Mouse (Mus musculus) testis, adult 2 months (tissue): ENCODE measurements around the gene Acoxl. TPM values are rescaled to one million over a fixed set of nuclear protein-coding genes. Genes with fewer than 3 reads are reported as not detected.

Experiments
- H3K27ac ChIP-seq: fragments of 200-500 bp; 2 replicates; pipeline ENCODE4 v1.5.1; 2012; ENCODE audit warnings: low read depth, low read length; ENCODE audit not compliant: control insufficient read depth, insufficient read depth
- H3K27me3 ChIP-seq: fragments of 200-500 bp; 2 replicates; pipeline ENCODE4 v1.6.1; 2012; ENCODE audit warnings: mild to moderate bottlenecking, low read length, moderate library complexity; ENCODE audit not compliant: control insufficient read depth, insufficient read depth
- H3K36me3 ChIP-seq: fragments of 200-500 bp; 2 replicates; pipeline ENCODE4 v1.6.1; 2012; ENCODE audit warnings: mild to moderate bottlenecking, low read length; ENCODE audit not compliant: control insufficient read depth, insufficient read depth
- H3K4me1 ChIP-seq: fragments of 200-500 bp; 2 replicates; pipeline ENCODE4 v1.6.1; 2012; ENCODE audit warnings: low read length; ENCODE audit not compliant: control insufficient read depth, insufficient read depth
- H3K4me3 ChIP-seq: fragments of 200-500 bp; 2 replicates; pipeline ENCODE4 v1.5.1; 2012; ENCODE audit warnings: low read depth, mild to moderate bottlenecking, low read length, moderate library complexity, mixed read lengths; ENCODE audit not compliant: control insufficient read depth
- CTCF ChIP-seq: fragments of 200-500 bp; IDR thresholded peaks from 2 replicates; pipeline ENCODE4 v1.5.1; 2012; ENCODE audit warnings: low read depth, mild to moderate bottlenecking, inconsistent platforms, low read length, moderate library complexity; ENCODE audit not compliant: control insufficient read depth, insufficient read depth, insufficient replicate concordance
- POLR2A ChIP-seq: fragments of 200-500 bp; IDR thresholded peaks from 2 replicates; pipeline ENCODE4 v1.6.1; 2012; ENCODE audit warnings: low read depth, mild to moderate bottlenecking, inconsistent platforms, low read length, moderate library complexity; ENCODE audit not compliant: control insufficient read depth
- polyA plus RNA-seq: library from polyadenylated mRNA; depleted of rRNA; stranded (reverse); fragments of >200 nt; gene quantifications from 2 replicates; pipeline ENCODE4 v1.2.3, GENCODE M21; 2012

Acoxl gene
- polyA plus RNA-seq, 1 experiment: 0.07 TPM

DNA sequence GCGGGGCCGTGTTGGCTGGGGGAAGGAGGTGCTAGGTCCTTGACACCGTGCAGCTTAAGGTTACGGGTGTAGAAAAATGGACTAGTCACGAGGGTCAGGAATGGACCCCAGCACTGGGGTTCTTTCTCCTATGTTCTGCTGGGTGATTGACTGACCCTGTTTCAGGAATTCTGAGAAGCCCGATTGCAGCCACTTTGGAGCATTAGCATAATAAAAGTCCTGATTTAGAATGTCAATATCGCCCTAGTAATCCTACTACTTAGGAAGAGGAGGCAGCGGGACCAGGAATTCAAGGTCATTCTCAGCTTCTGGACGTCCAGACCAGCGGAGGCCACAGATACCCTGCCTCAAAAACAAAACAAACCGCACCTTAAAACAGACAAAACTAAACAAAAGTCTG is 749 bp downstream of the Acoxl start:
- no peak overlapping the region for H3K4me3 ChIP-seq
- H3K27ac ChIP-seq: no peak overlapping the region

GRCm38 (mm10) chr2:127841402-127841801 is 2.7 kb downstream of the Acoxl start:
- Histone ChIP-seq H3K4me1 (peaks cover 6% of the 10 kb centered on the region; the same call in 1 of the 2 replicates), H3K4me3 (no peak overlapping the region), H3K27ac (no peak overlapping the region), H3K27me3 (no peaks in the 10 kb centered on the region), H3K36me3 (no peaks in the 10 kb centered on the region)
- TF ChIP-seq POLR2A (no peak), CTCF (no peak)

More for the DNA sequence above, 749 bp downstream of the Acoxl start:
- no peak for TF ChIP-seq CTCF
- TF ChIP-seq POLR2A: no peak
- no peaks in the 10 kb centered on the region for H3K27me3 ChIP-seq
- H3K36me3 ChIP-seq: no peaks in the 10 kb centered on the region
- peaks cover 6% of the 10 kb centered on the region; the same call in 1 of the 2 replicates for H3K4me1 ChIP-seq

DNA sequence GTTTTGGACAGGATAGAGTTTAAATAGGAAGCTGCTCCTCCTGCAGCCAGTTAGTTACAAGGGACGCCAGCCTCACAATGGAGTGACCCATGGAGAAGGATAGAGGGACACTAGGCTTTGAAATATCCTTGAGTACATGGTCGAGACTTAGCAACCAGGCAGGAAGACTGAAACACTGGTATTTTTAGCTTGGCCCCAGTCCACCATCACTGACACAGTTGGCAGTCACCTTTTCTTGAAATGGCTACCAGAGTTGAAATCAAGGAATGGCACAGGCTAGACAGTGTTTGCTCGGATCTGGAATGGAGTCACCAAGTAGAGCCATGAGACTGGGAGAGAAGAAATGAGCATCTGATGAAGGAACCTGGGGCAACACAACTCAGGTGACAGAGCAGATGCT is 3.7 kb downstream of the Acoxl start:
- H3K27ac ChIP-seq: no peak overlapping the region
- TF ChIP-seq CTCF (no peak), POLR2A (no peak)
- peaks cover 6% of the 10 kb centered on the region; the same call in 1 of the 2 replicates for H3K4me1 ChIP-seq
- no peaks in the 10 kb centered on the region for H3K36me3 ChIP-seq
- H3K4me3 ChIP-seq: no peak overlapping the region
- no peaks in the 10 kb centered on the region for H3K27me3 ChIP-seq

- Histone ChIP-seq H3K4me1 (no peaks in the 10 kb centered on the region), H3K27me3 (no peaks in the 10 kb centered on the region), H3K36me3 (no peaks in the 10 kb centered on the region), H3K4me3 (no peak overlapping the region), H3K27ac (no peak overlapping the region)
- TF ChIP-seq POLR2A: no peak
Observed at GRCm38 (mm10) chr2:127845346-127845982, 6.8 kb downstream of the Acoxl start.

DNA sequence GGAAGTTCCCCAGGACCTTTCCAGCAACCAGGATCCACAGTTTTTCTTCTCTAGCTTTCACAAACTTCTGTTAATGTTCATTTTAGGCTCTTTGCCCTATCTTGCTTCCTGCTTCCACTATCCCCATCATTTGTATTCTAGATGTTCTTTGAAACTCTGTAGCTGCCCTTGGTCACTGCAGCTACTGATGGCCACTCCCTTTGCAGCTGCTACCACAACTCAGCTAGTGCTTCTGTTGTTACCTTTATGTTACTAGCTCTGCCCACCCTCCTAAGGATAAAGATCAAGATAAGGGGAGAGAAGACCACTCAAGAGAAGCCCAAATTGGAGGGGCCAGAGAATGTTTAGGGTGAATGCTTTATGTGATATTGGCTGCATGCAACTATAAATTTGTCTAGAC is 7.3 kb downstream of the Acoxl start:
- no peak overlapping the region for H3K4me3 ChIP-seq
- no peak overlapping the region for H3K27ac ChIP-seq
- H3K4me1 ChIP-seq: no peaks in the 10 kb centered on the region
- H3K27me3 ChIP-seq: no peaks in the 10 kb centered on the region
- no peak for TF ChIP-seq CTCF
- TF ChIP-seq POLR2A: no peak
- H3K36me3 ChIP-seq: no peaks in the 10 kb centered on the region

- Histone ChIP-seq H3K4me3 (no peak overlapping the region), H3K27ac (no peak overlapping the region), H3K27me3 (no peaks in the 10 kb centered on the region), H3K36me3 (no peaks in the 10 kb centered on the region), H3K4me1 (no peaks in the 10 kb centered on the region)
- TF ChIP-seq POLR2A: no peak
- TF ChIP-seq CTCF: no peak
Observed at GRCm38 (mm10) chr2:127846571-127846970, 7.9 kb downstream of the Acoxl start.

DNA sequence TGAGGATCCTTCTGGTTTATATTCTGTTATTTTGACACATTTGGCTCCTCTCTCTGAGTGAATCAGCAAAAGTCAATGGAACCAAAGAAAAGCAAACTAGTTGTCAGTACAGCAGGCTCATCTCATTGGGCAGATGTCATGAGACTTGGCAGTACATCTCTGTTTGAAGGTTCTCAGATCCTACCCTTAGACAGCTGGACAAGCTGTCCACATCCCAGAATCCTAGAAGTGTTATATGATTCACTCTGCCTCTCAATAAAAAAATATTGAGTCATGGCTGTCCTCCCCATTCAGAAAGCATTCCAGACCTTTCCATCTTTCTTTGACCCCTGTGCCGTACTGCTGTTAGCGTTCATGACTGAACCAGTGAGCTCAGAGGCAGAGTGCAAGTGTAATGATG is 11.7 kb downstream of the Acoxl start:
- no peak overlapping the region for H3K27ac ChIP-seq
- no peaks in the 10 kb centered on the region for H3K27me3 ChIP-seq
- no peak overlapping the region for H3K4me3 ChIP-seq
- no peak for TF ChIP-seq CTCF
- TF ChIP-seq POLR2A: no peak
- no peaks in the 10 kb centered on the region for H3K4me1 ChIP-seq
- no peaks in the 10 kb centered on the region for H3K36me3 ChIP-seq

DNA sequence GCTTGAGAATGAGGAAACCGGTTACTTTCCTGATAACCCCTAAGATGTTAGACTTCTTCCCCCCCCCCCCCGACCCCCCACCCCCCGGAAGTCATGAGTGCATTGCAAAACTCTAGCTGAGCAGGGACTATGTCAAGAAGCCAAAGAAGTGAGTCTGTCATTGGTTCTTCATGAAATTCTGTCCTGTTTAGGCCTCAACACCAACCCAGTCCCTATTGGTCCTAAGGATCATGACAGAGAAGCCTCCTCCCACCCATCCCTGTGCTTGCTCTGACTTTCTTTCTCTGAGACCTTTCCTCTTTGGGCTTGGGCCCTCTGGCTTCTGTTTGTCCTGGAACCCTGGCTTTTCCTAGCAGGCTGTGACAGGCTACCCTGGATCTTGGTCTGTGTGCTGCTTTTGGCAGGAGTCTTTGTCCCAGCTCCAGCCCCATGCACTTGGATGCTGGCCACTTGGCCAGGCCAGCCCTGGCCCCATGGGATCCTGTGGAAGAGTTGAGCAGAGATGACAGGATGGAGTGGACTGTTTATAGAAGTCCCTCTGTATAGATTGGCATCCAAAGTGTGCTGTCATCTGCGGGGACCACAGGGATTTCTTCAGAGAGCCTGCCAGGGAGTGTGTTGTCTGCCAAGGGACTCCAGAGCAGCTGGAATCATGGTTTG is 15.8 kb downstream of the Acoxl start:
- H3K36me3 ChIP-seq: no peaks in the 10 kb centered on the region
- no peak overlapping the region for H3K4me3 ChIP-seq
- H3K27me3 ChIP-seq: no peaks in the 10 kb centered on the region
- H3K27ac ChIP-seq: no peak overlapping the region
- H3K4me1 ChIP-seq: no peaks in the 10 kb centered on the region
- TF ChIP-seq POLR2A (no peak), CTCF (no peak)
